Mouse (Mus musculus) right cerebral cortex, postnatal 10 days (tissue): ENCODE measurements around the gene Olfr178.

Experiments
- DNase-seq, 2 experiments: peaks; one replicate each; pipeline ENCODE4 v3.0.0; 2021; ENCODE audit warnings: low spot score in 2 of 2

Gene Olfr178

DNA sequence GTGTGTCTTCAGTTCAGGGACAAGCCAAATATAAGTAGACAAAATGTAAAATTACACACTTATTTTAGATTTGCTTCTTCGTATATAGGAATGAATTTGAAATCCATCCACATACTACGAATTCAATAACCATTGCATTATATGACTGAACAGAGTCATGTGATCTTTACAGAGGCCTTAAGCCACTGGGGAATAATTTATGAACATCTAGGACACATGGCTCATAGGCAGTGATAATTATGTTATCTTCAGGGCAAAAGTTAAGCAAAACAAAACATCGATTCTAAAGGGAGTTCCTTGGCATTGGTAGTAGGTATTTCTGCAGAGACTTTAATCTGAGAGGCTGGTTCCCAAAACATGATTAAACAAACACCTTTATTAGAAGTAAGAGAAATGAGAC, at the start of gene Olfr178:
Gene Olfr178, minus strand, starts transcription at position 101 of the 400 bp plus-strand sequence.
- DNase-seq, result no peak

- no peak for DNase-seq
Measured at GRCm38 (mm10) chr16:58929292-58929691, 37.4 kb upstream of the Olfr178 start, which contains the start of gene Olfr180. Gene Olfr180 (minus strand): TSS chr16:58929392.

DNA sequence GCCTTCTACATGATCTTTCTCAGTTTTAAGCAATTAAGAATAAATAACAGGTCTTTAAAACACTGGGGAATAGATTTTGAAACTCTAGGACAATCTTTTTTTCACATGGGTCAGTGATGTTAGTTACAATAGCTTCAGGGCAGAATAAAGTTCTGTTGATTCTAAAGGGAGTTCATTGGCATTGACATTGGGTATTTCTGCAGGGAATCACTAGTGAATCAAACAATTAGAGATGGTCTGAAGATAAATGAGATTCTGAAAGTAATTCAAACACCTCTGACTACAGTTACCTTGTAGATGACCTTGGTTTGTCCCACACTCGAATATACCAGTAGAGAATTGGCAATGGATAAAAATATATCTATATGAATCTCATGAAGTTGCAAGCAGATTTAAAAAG, 36.8 kb upstream of the Olfr178 start, which contains the start of gene Olfr181:
Gene Olfr181, minus strand, starts transcription at position 101 of the 400 bp plus-strand sequence.
- DNase-seq, result no peak

GRCm38 (mm10) chr16:58884416-58884815, 7.4 kb downstream of the Olfr178 start:
- DNase-seq, result no peak

DNA sequence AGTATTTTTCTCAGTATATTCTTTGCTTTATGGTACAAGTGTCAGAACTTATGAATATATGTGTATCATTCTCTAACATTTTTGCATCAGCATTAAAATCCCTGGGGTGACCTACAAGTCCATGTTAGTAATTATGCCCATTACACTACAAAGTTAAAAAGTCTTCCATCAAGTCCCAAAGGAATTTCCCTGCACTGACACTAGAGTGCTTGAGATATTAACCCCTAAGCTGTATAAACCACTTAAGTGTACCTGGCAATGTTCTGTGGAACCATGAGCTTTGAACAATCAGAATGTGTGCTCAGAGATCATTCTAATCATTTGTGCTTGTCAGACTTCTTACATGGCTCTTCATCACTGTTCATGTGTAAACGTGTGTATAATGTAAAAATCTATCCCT, 17.2 kb downstream of the Olfr178 start, which contains the start of gene Olfr177:
Gene Olfr177, minus strand, starts transcription at position 101 of the 400 bp plus-strand sequence.
- DNase-seq, result no peak

DNA sequence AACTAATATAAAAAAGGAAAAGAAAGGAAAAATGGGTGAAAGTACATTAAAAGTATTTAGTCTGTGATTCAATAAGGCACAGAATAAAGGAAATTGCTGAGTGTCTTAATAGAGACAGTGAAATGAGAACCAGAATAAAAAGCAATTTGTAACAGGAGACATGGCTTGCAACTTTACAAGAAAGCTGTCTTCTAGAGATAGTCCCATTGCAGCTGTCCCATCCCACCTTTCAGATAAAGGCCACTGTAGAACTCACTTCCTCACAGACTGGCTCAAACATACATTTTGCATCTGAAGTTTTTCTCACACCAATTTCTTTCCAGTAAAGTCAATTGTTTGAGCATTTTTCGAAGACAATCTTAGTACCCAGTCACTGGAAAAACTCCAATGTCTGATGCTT, 30.4 kb downstream of the Olfr178 start:
- DNase-seq, result no peak

- no peak for DNase-seq
Measured at GRCm38 (mm10) chr16:58860032-58860737, 31.7 kb downstream of the Olfr178 start.
